Mouse (Mus musculus) myocyte (in vitro differentiated cells): ENCODE measurements around the gene Nt5c2.

Source experiments
- CEBPB ChIP-seq: IDR thresholded peaks from 2 replicates; pipeline ENCODE4 v1.6.1; 2011; ENCODE audit warnings: mild to moderate bottlenecking, moderate library complexity; ENCODE audit not compliant: poor library complexity, insufficient read depth, severe bottlenecking
- E2F4 ChIP-seq: IDR thresholded peaks from one replicate; pipeline ENCODE4 v1.6.1; 2011; ENCODE audit warnings: mild to moderate bottlenecking, control low read depth, moderate library complexity; ENCODE audit not compliant: insufficient read depth
- MAX ChIP-seq: IDR thresholded peaks from one replicate; pipeline ENCODE4 v1.6.1; 2011; ENCODE audit warnings: low read depth, mild to moderate bottlenecking, control low read depth
- MYOG ChIP-seq, 3 experiments: IDR thresholded peaks; one replicate each; pipeline ENCODE4 v1.6.1; 2011; ENCODE audit warnings: control low read depth in 2 of 3, low read depth in 2 of 3, mild to moderate bottlenecking in 2 of 3; ENCODE audit not compliant: insufficient read length in 2 of 3, control insufficient read depth in 1 of 3, insufficient read depth in 1 of 3
- POLR2A ChIP-seq: IDR thresholded peaks from one replicate; pipeline ENCODE4 v1.6.1; 2011; ENCODE audit warnings: low read depth, mild to moderate bottlenecking, control low read depth, moderate library complexity; ENCODE audit not compliant: insufficient read length
- POLR2AphosphoS2 ChIP-seq: IDR thresholded peaks from one replicate; pipeline ENCODE4 v1.6.1; 2011; ENCODE audit warnings: low read depth, control low read depth; ENCODE audit not compliant: insufficient read length
- SRF ChIP-seq: IDR thresholded peaks from one replicate; pipeline ENCODE4 v1.6.1; 2011; ENCODE audit warnings: low read depth; ENCODE audit not compliant: control insufficient read depth, insufficient read length
- TCF12 ChIP-seq: IDR thresholded peaks from one replicate; pipeline ENCODE4 v1.6.1; 2011; ENCODE audit warnings: mild to moderate bottlenecking, control low read depth; ENCODE audit not compliant: poor library complexity, insufficient read depth, severe bottlenecking
- TCF3 ChIP-seq: IDR thresholded peaks from one replicate; pipeline ENCODE4 v1.6.1; 2011; ENCODE audit warnings: low read depth, control low read depth; ENCODE audit not compliant: insufficient read length
- USF1 ChIP-seq: IDR thresholded peaks from one replicate; pipeline ENCODE4 v1.6.1; 2011; ENCODE audit warnings: low read depth, mild to moderate bottlenecking, control low read depth, moderate library complexity

- TF ChIP-seq TCF3 (no peak), E2F4 (no peak), POLR2A (no peak), MAX (no peak), SRF (no peak), POLR2AphosphoS2 (no peak), CEBPB (no peak), MYOG (IDR thresholded peaks at IDR 0.05; ENCODE audit: control insufficient read depth in 1 of 3, insufficient read depth in 1 of 3, insufficient read length in 2 of 3, low read depth in 2 of 3) (peak in 1 of 3 experiments; percentile 22), USF1 (no peak), TCF12 (peak; percentile 59)
Observed at GRCm38 (mm10) chr19:46846459-46846858, 168.5 kb downstream of the Nt5c2 start.
